Mouse (Mus musculus): ENCODE results near the gene Fam69a.

DNA sequence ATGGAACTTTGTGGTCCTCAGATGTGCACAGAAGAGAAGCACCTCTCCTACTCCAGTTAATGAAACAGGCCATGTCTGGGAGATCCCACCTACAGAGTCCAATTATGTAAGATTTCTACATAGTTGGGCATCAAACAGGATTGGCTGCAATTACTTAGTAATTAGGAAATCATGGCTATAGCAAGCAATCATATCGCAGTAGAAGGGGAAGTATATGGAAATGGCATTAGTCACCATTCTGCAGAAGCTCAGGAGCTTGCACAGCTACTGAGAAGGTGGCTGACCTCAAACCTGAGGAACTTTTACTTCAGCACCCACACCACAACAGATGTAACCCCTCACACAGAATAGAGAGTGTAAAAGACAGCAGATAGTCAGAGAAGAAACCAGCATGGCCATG lies 64.0 kb downstream of the Fam69a start:
- TF ChIP-seq GATA1 (IDR thresholded peaks at IDR 0.05; ENCODE audit: borderline replicate concordance, low read length) = no peak
- no peak for TF ChIP-seq FLI1 (IDR thresholded peaks at IDR 0.05; ENCODE audit: low read length)
